Comparison of ENCODE assay signal across 8 mouse cellular contexts in the genomic region with DNA sequence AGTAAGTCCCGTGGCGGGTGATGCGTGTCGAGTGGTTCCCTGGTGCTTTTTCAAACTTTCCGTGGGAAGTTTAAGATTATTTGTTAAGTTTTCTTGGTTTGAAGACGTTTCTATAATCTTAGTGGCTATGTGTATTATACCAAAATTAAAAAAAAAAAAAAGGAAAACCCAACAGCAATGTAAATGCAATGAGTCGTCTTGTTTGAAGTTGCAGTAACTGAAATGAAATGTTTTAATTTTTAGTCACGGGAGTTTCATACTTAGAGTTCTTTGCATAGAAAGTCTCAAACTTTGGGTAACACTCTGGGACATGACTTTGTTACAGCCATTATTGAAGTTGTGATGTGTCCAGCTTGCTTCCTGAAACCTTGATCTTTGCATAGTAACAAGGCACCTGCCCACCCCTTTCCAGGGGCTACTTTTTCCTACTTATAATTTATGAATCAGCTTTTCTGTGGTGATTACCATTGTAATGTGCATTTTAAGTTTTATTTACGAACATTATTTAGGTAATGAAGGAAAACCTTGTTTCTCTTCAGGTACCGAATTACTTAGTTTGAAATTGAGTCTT. TPM values are rescaled to one million over a fixed set of nuclear protein-coding genes. Genes with fewer than 3 reads are reported as not detected.
DNase-seq lines count a peak whose midpoint lies in the region; ATAC-seq and TF ChIP-seq lines count a peak whose summit lies in the region.

No protein-coding gene starts in this region.

- peak overlapping the region; percentile 79 for H3K4me2 ChIP-seq in limb, embryonic 13.5 days (replicated peaks)
- peak overlapping the region; percentile 78 for H3K4me2 ChIP-seq in stomach, embryonic 16.5 days (ENCODE audit: low read depth, low read length)

- H3K9ac ChIP-seq in limb, embryonic 13.5 days = peak overlapping the region; percentile 91
- H3K9ac ChIP-seq in stomach, embryonic 16.5 days (ENCODE audit: low read length) = peak overlapping the region; percentile 96

- H3K27ac ChIP-seq in spleen, adult 2 months (ENCODE audit: insufficient read depth, low read length) = peak overlapping the region; percentile 99
- H3K27ac ChIP-seq in limb, embryonic 13.5 days = peak overlapping the region; percentile 93; the same call in 1 of the 2 replicates
- peak overlapping the region; percentile 97 for H3K27ac ChIP-seq in stomach, embryonic 16.5 days (ENCODE audit: low read length)

- H3K27me3 ChIP-seq in spleen, adult 2 months (ENCODE audit: control insufficient read depth, insufficient read depth, low read length) = no peaks in the 10 kb centered on the region
- no peaks in the 10 kb centered on the region for H3K27me3 ChIP-seq in limb, embryonic 13.5 days
- H3K27me3 ChIP-seq in stomach, embryonic 16.5 days (ENCODE audit: control insufficient read depth, insufficient read depth, low read length) = no peaks in the 10 kb centered on the region

- 4% methylated on average over 10 of the region's 10 CpGs for WGBS in spleen, adult 2 months
- 15% methylated on average over 10 of the region's 10 CpGs for WGBS in limb, embryonic 13.5 days
- 14% methylated on average over 10 of the region's 10 CpGs for WGBS in stomach, embryonic 16.5 days

- no peak for TF ChIP-seq POLR2A in spleen, adult 2 months (IDR thresholded peaks at IDR 0.05; ENCODE audit: low read depth, low read length)

- no peak for ATAC-seq in limb, embryonic 13.5 days (ENCODE audit: low FRiP score, low read depth)
- ATAC-seq in stomach, embryonic 16.5 days (ENCODE audit: insufficient read depth, low FRiP score) = no peak
- ATAC-seq in megakaryocyte progenitor cell, adult 5-6 weeks (replicated peaks; ENCODE audit: poor library complexity) = no peak

- no peaks in the 10 kb centered on the region for H3K9me3 ChIP-seq in limb, embryonic 13.5 days
- no peaks in the 10 kb centered on the region for H3K9me3 ChIP-seq in stomach, embryonic 16.5 days (replicated peaks; ENCODE audit: control insufficient read depth, low read length)

- no peak for TF ChIP-seq CTCF in spleen, adult 2 months (IDR thresholded peaks at IDR 0.05; ENCODE audit: extremely low read depth, insufficient read depth, insufficient read length, insufficient replicate concordance)

- peak; percentile 23 for DNase-seq in cerebellum, adult 9-10 months
- no peak for DNase-seq in cerebellum, postnatal 10 days
- DNase-seq in spleen, adult 2 months (ENCODE audit: low read depth in 1 of 2, low spot score in 2 of 2) = no peak
- no peak for DNase-seq in spleen, postnatal 14 days (ENCODE audit: low spot score in 2 of 2)
- DNase-seq in gastrocnemius, adult 18-20 months (ENCODE audit: low spot score) = no peak

- H3K36me3 ChIP-seq in spleen, adult 2 months (ENCODE audit: control insufficient read depth, insufficient read depth, low read length) = no peaks in the 10 kb centered on the region
- H3K36me3 ChIP-seq in limb, embryonic 13.5 days = no peaks in the 10 kb centered on the region
- no peaks in the 10 kb centered on the region for H3K36me3 ChIP-seq in stomach, embryonic 16.5 days (ENCODE audit: control insufficient read depth, insufficient read depth, low read length)

- H3K4me3 ChIP-seq in spleen, adult 2 months (ENCODE audit: extremely low read depth, insufficient read depth, insufficient read length) = peak overlapping the region; percentile 89
- peak overlapping the region; percentile 91 for H3K4me3 ChIP-seq in limb, embryonic 13.5 days
- peak overlapping the region; percentile 100 for H3K4me3 ChIP-seq in stomach, embryonic 16.5 days (replicated peaks; ENCODE audit: low read length)

- H3K4me1 ChIP-seq in spleen, adult 2 months (ENCODE audit: control insufficient read depth, insufficient read depth, insufficient read length) = peaks cover 25% of the 10 kb centered on the region
- peaks cover 22% of the 10 kb centered on the region for H3K4me1 ChIP-seq in limb, embryonic 13.5 days
- peaks cover 7% of the 10 kb centered on the region; the same call in 1 of the 2 replicates for H3K4me1 ChIP-seq in stomach, embryonic 16.5 days (ENCODE audit: control insufficient read depth, insufficient read depth, low read length)

RNA-seq across cellular contexts. Expression of a gene that starts 0.9 kb away (rescaled TPM):
- 47.2 and 58.4 TPM in 2 replicates for polyA plus RNA-seq in spleen, adult 2 months (2012; rRNA removed)
- 36.8 and 39.7 TPM in 2 replicates for polyA plus RNA-seq in limb, embryonic 13.5 days (2015; fragmentation: Nextera tagmentation; extraction: Ambion mirVana)
- 31.2 and 32.1 TPM in 2 replicates for polyA plus RNA-seq in stomach, embryonic 16.5 days (2015; fragmentation: Nextera tagmentation; extraction: Ambion mirVana)
- 53.3 and 61.0 TPM in 2 replicates for total RNA-seq in megakaryocyte progenitor cell, adult 5-6 weeks (2015)
- total RNA-seq in megakaryocyte progenitor cell, adult 5-6 weeks (2017) = 46.9 and 63.7 TPM in 2 replicates
- 1 to 10 TPM; 6.2 to 6.3 TPM for total RNA-seq in gastrocnemius, adult 18-20 months (2021)
